Mouse (Mus musculus) liver, embryonic 12.5 days (tissue): Measurements from ENCODE around the gene Fam49a. TPM values are rescaled to one million over a fixed set of nuclear protein-coding genes. Genes with fewer than 3 reads are reported as not detected.

Experiments
- ATAC-seq: fragments of 200-750 bp; cut with Nextera tagmentation; 2 replicates; pipeline ENCODE4 v1.8.0; 2017; ENCODE audit warnings: moderate number of reproducible peaks, mild to moderate bottlenecking, moderate library complexity
- H3K27ac ChIP-seq: fragments of 300-500 bp; sonication (generic); 2 replicates; pipeline ENCODE4 v1.5.1; 2016; ENCODE audit warnings: mild to moderate bottlenecking
- H3K27me3 ChIP-seq: fragments of 300-500 bp; sonication (generic); replicated peaks from 2 replicates; pipeline ENCODE4 v1.6.1; 2016; ENCODE audit warnings: mild to moderate bottlenecking, moderate library complexity
- H3K36me3 ChIP-seq: fragments of 300-500 bp; sonication (generic); 2 replicates; pipeline ENCODE4 v1.6.1; 2016; ENCODE audit warnings: mild to moderate bottlenecking, moderate library complexity
- H3K4me1 ChIP-seq: fragments of 300-500 bp; sonication (generic); 2 replicates; pipeline ENCODE4 v1.6.1; 2016
- H3K4me2 ChIP-seq: fragments of 300-500 bp; sonication (generic); 2 replicates; pipeline ENCODE4 v1.6.1; 2016; ENCODE audit warnings: mild to moderate bottlenecking, moderate library complexity
- H3K4me3 ChIP-seq: fragments of 300-500 bp; sonication (generic); 2 replicates; pipeline ENCODE4 v1.5.1; 2016; ENCODE audit warnings: mild to moderate bottlenecking, moderate library complexity
- H3K9ac ChIP-seq: fragments of 300-500 bp; sonication (generic); 2 replicates; pipeline ENCODE4 v1.6.1; 2016; ENCODE audit warnings: mild to moderate bottlenecking, moderate library complexity
- H3K9me3 ChIP-seq: fragments of 300-500 bp; sonication (generic); replicated peaks from 2 replicates; pipeline ENCODE4 v1.6.1; 2016; ENCODE audit warnings: mild to moderate bottlenecking, moderate library complexity
- WGBS: fragments of 180-500 bp; shearing (Covaris S2); methylation state at CpG from one replicate; pipeline ENCODE4 v1.1.7; 2016; ENCODE audit not compliant: insufficient replicate concordance; 5-methylcytosine and 5-hydroxymethylcytosine counted together
- polyA plus RNA-seq: library from polyadenylated mRNA; unstranded; fragments of >200 nt; fragmentation: Nextera tagmentation; extraction: Ambion mirVana; gene quantifications from 2 replicates; pipeline ENCODE4 v1.2.1, GENCODE M21; 2016

Fam49a gene
- polyA plus RNA-seq, 1 experiment from 2014 or later: 4.1 TPM

- 57% methylated on average over 6 of the region's 6 CpGs for WGBS
- no peaks in the 10 kb centered on the region for H3K36me3 ChIP-seq
- no peaks in the 10 kb centered on the region for H3K9me3 ChIP-seq
- no peak for ATAC-seq
- H3K27ac ChIP-seq: no peak overlapping the region
- no peak overlapping the region for H3K9ac ChIP-seq
- no peak overlapping the region for H3K4me2 ChIP-seq
- H3K27me3 ChIP-seq: no peaks in the 10 kb centered on the region
- no peak overlapping the region for H3K4me3 ChIP-seq
- peaks cover 6% of the 10 kb centered on the region; the same call in 1 of the 2 replicates for H3K4me1 ChIP-seq
Measured at GRCm38 (mm10) chr12:12349645-12350288, 87.8 kb downstream of the Fam49a start.

- 39% methylated on average over 11 of the region's 11 CpGs for WGBS
- no peak overlapping the region for H3K27ac ChIP-seq
- no peaks in the 10 kb centered on the region for H3K9me3 ChIP-seq
- H3K36me3 ChIP-seq: no peaks in the 10 kb centered on the region
- H3K9ac ChIP-seq: no peak overlapping the region
- H3K4me1 ChIP-seq: peaks cover 6% of the 10 kb centered on the region; the same call in 1 of the 2 replicates
- no peak for ATAC-seq
- H3K4me3 ChIP-seq: no peak overlapping the region
- H3K27me3 ChIP-seq: no peaks in the 10 kb centered on the region
- no peak overlapping the region for H3K4me2 ChIP-seq
Measured at GRCm38 (mm10) chr12:12351816-12352552, 90.0 kb downstream of the Fam49a start.

- H3K4me3 ChIP-seq: no peak overlapping the region
- no peak for ATAC-seq
- H3K27ac ChIP-seq: no peak overlapping the region
- no peaks in the 10 kb centered on the region for H3K27me3 ChIP-seq
- no peaks in the 10 kb centered on the region for H3K36me3 ChIP-seq
- H3K4me2 ChIP-seq: no peak overlapping the region
- WGBS: 55% methylated on average over 10 of the region's 10 CpGs
- no peaks in the 10 kb centered on the region for H3K9me3 ChIP-seq
- H3K9ac ChIP-seq: no peak overlapping the region
- peaks cover 6% of the 10 kb centered on the region; the same call in 1 of the 2 replicates for H3K4me1 ChIP-seq
Measured at GRCm38 (mm10) chr12:12354115-12354653, 92.2 kb downstream of the Fam49a start.

- 69% methylated on average over 9 of the region's 9 CpGs for WGBS
- H3K27ac ChIP-seq: no peak overlapping the region
Measured at GRCm38 (mm10) chr12:12356048-12356447, 94.1 kb downstream of the Fam49a start.

DNA sequence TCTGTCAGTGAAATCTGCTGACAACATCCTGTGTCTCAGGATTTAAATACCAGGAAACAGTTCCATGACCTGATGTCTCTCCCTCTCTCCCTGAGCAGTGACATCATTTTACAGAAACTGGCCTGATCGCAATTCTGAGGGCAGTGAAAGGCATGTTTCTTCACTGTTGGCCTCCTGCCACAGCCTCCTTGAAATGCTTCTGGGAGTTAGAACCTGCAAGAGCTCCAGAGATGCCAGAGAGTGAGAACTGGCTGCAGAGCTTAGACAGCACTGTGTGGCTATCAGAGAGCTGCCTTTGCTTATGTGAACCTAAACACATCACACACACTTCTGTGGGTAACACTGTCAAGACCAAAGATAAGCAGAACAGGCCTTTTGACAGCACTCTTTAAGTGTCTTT is 94.5 kb downstream of the Fam49a start:
- Histone ChIP-seq H3K27me3 (no peaks in the 10 kb centered on the region), H3K4me3 (no peak overlapping the region), H3K9ac (no peak overlapping the region), H3K4me2 (no peak overlapping the region), H3K27ac (no peak overlapping the region), H3K4me1 (peaks cover 6% of the 10 kb centered on the region; the same call in 1 of the 2 replicates), H3K36me3 (no peaks in the 10 kb centered on the region), H3K9me3 (no peaks in the 10 kb centered on the region)
- 33% methylated on average over 1 of the region's 1 CpGs for WGBS
- ATAC-seq: no peak

More at GRCm38 (mm10) chr12:12356048-12356447, 94.1 kb downstream of the Fam49a start:
- Histone ChIP-seq H3K27me3 (no peaks in the 10 kb centered on the region), H3K9me3 (no peaks in the 10 kb centered on the region), H3K4me3 (no peak overlapping the region), H3K4me1 (peaks cover 6% of the 10 kb centered on the region; the same call in 1 of the 2 replicates), H3K9ac (no peak overlapping the region), H3K4me2 (no peak overlapping the region), H3K36me3 (no peaks in the 10 kb centered on the region)
- no peak for ATAC-seq

- 70% methylated on average over 5 of the region's 5 CpGs for WGBS
- H3K9ac ChIP-seq: no peak overlapping the region
- no peak overlapping the region for H3K4me2 ChIP-seq
- no peak for ATAC-seq
- H3K4me1 ChIP-seq: peaks cover 3% of the 10 kb centered on the region; the same call in 1 of the 2 replicates
- H3K27ac ChIP-seq: no peak overlapping the region
- no peaks in the 10 kb centered on the region for H3K9me3 ChIP-seq
- H3K4me3 ChIP-seq: no peak overlapping the region
- no peaks in the 10 kb centered on the region for H3K36me3 ChIP-seq
- no peaks in the 10 kb centered on the region for H3K27me3 ChIP-seq
Measured at GRCm38 (mm10) chr12:12356946-12357345, 95.0 kb downstream of the Fam49a start.

- Histone ChIP-seq H3K4me3 (no peak overlapping the region), H3K27me3 (no peaks in the 10 kb centered on the region), H3K9ac (no peak overlapping the region), H3K4me2 (no peak overlapping the region), H3K4me1 (no peaks in the 10 kb centered on the region), H3K9me3 (no peaks in the 10 kb centered on the region), H3K27ac (no peak overlapping the region), H3K36me3 (no peaks in the 10 kb centered on the region)
- ATAC-seq: no peak
- WGBS: 79% methylated on average over 5 of the region's 5 CpGs
Measured at GRCm38 (mm10) chr12:12359923-12360322, 98.0 kb downstream of the Fam49a start.

DNA sequence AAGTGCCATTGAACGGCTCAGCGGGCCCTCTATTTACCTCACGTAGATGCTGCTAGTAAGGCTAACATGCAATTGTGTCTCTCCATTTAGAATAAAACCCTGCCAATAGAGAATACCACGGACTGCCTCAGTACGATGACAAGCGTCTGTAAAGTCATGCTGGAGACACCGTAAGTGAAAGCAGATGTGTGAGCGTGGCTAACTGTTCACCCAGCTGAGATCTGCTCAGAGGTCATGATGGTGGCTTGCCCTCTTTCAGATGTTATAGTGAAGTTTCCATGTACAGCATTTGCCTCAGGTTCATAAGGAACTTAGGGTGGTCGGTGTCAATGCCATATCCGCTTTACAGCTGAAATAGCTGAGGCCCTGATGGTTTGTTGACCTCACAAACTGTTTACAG is 100.4 kb downstream of the Fam49a start:
- H3K9me3 ChIP-seq: no peaks in the 10 kb centered on the region
- no peaks in the 10 kb centered on the region for H3K27me3 ChIP-seq
- H3K4me2 ChIP-seq: no peak overlapping the region
- H3K36me3 ChIP-seq: no peaks in the 10 kb centered on the region
- WGBS: 77% methylated on average over 10 of the region's 10 CpGs
- H3K9ac ChIP-seq: no peak overlapping the region
- ATAC-seq: no peak
- no peak overlapping the region for H3K4me3 ChIP-seq
- H3K27ac ChIP-seq: no peak overlapping the region
- H3K4me1 ChIP-seq: no peaks in the 10 kb centered on the region

GRCm38 (mm10) chr12:12364201-12364600 is 102.3 kb downstream of the Fam49a start:
- H3K9me3 ChIP-seq: no peaks in the 10 kb centered on the region
- no peak overlapping the region for H3K4me2 ChIP-seq
- no peak overlapping the region for H3K27ac ChIP-seq
- no peaks in the 10 kb centered on the region for H3K27me3 ChIP-seq
- no peaks in the 10 kb centered on the region for H3K4me1 ChIP-seq
- H3K9ac ChIP-seq: no peak overlapping the region
- no peak overlapping the region for H3K4me3 ChIP-seq
- 71% methylated on average over 8 of the region's 8 CpGs for WGBS
- no peak for ATAC-seq
- H3K36me3 ChIP-seq: no peaks in the 10 kb centered on the region

- ATAC-seq: no peak
- Histone ChIP-seq H3K9ac (no peak overlapping the region), H3K27ac (no peak overlapping the region), H3K4me3 (no peak overlapping the region), H3K36me3 (no peaks in the 10 kb centered on the region), H3K9me3 (no peaks in the 10 kb centered on the region), H3K4me2 (no peak overlapping the region), H3K27me3 (no peaks in the 10 kb centered on the region), H3K4me1 (no peaks in the 10 kb centered on the region)
- WGBS: 61% methylated on average over 5 of the region's 5 CpGs
Measured at GRCm38 (mm10) chr12:12367423-12367822, 105.5 kb downstream of the Fam49a start.

GRCm38 (mm10) chr12:12373111-12373862 is 111.3 kb downstream of the Fam49a start:
- Histone ChIP-seq H3K4me1 (peaks cover 6% of the 10 kb centered on the region; the same call in 1 of the 2 replicates), H3K9me3 (no peaks in the 10 kb centered on the region), H3K27me3 (no peaks in the 10 kb centered on the region), H3K9ac (no peak overlapping the region), H3K4me2 (no peak overlapping the region), H3K36me3 (no peaks in the 10 kb centered on the region), H3K4me3 (no peak overlapping the region), H3K27ac (no peak overlapping the region)
- no peak for ATAC-seq
- 42% methylated on average over 11 of the region's 11 CpGs for WGBS

DNA sequence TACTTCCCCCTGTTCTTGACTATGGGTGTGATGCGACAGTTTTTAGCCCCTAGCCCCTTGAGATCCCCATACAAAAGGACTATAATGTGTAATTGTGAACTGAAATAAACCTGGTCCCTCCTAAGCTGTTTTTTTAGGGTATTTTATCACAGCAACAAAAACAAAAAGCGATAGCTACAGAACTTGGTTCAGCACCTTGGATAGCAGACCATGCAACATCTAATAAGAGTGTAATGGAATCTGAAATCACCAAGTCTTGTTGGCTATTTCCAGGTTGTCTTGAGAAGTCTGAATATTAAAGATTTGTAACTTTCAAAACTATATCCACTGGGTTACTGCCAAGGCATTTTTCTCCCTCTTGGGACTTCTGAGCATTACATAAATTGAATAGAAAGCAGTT is 117.1 kb downstream of the Fam49a start:
- no peaks in the 10 kb centered on the region for H3K4me1 ChIP-seq
- no peak overlapping the region for H3K27ac ChIP-seq
- no peaks in the 10 kb centered on the region for H3K27me3 ChIP-seq
- no peak overlapping the region for H3K4me2 ChIP-seq
- H3K4me3 ChIP-seq: no peak overlapping the region
- ATAC-seq: no peak
- no peak overlapping the region for H3K9ac ChIP-seq
- H3K9me3 ChIP-seq: no peaks in the 10 kb centered on the region
- H3K36me3 ChIP-seq: no peaks in the 10 kb centered on the region
- 52% methylated on average over 2 of the region's 2 CpGs for WGBS
